Mouse (Mus musculus) kidney, adult 2 months (tissue): ENCODE results near the gene Tle1.

ENCODE experiments used
- CTCF ChIP-seq: fragments of 200-500 bp; conservative IDR thresholded peaks from 2 replicates; pipeline ENCODE4 v1.5.1; 2011; ENCODE audit warnings: low read depth, mild to moderate bottlenecking, control low read depth, low read length, moderate library complexity, mixed read lengths; ENCODE audit not compliant: insufficient read depth, insufficient read length
- POLR2A ChIP-seq: fragments of 200-500 bp; IDR thresholded peaks from one replicate; pipeline ENCODE4 v1.6.1; 2011; ENCODE audit warnings: low read depth, low read length, control low read depth

GRCm38 (mm10) chr4:72146003-72146402 lies 54.7 kb downstream of the Tle1 start:
- TF ChIP-seq POLR2A (no peak), CTCF (no peak)
